Mouse (Mus musculus): ENCODE data around the gene Gm8332. TPM values are rescaled to one million over a fixed set of nuclear protein-coding genes. Genes with fewer than 3 reads are reported as not detected.
"Not testable (repeated sequence)": the region's sequence is repeated elsewhere in the genome, so short reads cannot be mapped to it uniquely, and the experiment has no call there.

Gm8332 gene
- total RNA-seq (2021) = not detected

GRCm38 (mm10) chr12:88250000-88250399, at the start of gene Gm8332:
TSS of gene Gm8332 (minus strand) at chr12:88250100.
- intact Hi-C loops (cut with DNase I); DNase-seq (ENCODE audit: low spot score): not testable (repeated sequence)

DNA sequence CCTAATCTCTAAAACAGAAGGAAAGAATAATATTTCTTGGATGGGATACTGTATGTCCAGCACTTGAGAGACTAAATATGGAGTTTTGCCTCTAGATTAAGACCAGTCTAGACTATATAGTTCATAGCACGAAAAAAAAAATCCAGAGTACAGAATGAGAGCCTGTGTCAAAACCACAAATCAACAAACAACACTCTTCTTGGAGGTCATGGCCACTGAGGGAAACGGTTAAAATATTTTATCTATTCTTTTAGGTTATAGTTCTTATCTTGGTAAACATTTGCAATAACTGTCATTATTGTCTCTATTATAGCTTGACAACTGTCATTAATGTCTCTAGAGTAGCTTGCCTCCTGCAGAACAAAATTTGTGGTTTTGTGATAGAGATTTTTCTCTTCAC, 47.3 kb upstream of the Gm8332 start:
- intact Hi-C loops (cut with DNase I); DNase-seq (ENCODE audit: low spot score): not testable (repeated sequence)

DNA sequence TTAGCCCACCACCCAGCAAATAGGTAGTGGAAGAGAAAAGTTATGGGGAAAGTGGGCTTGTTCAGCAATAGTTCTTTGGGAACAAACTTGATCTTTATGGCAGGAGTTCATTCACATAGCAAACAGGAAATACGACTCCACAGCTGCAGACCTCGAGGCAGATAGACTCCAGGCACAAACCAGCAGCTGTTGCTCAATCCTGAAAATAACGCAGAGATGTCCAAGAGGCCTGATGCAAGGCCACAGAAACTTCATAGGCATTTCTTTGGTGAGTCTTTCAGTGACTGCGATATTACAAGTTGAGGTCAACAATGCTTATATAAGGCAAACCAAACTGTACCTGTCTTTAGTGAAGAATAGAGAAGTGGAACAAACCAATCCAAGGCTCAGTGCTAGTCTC, 43.2 kb upstream of the Gm8332 start:
- intact Hi-C loops (cut with DNase I); DNase-seq (ENCODE audit: low spot score): not testable (repeated sequence)

DNA sequence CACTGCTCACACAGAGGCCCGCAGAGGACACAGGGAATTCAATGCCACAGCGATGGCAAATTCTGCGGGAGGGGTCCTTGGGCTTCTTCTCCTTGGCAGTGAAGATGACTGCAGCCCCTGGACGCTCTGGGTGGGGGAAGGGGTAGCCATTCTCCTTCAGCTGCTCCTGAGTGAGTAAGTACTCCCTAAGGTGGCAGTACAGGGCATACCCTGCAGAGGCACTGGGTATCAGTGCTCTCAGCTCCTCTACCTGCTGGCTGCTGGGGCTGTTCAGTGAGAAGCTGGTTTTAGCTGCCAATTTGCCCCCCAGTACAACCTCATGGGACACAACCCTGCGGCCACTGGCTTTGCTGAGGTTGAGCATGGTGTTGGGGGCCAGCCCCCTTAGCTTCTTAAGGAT, 35.3 kb upstream of the Gm8332 start:
- DNase-seq (ENCODE audit: low spot score); intact Hi-C loops (cut with DNase I): not testable (repeated sequence)

DNA sequence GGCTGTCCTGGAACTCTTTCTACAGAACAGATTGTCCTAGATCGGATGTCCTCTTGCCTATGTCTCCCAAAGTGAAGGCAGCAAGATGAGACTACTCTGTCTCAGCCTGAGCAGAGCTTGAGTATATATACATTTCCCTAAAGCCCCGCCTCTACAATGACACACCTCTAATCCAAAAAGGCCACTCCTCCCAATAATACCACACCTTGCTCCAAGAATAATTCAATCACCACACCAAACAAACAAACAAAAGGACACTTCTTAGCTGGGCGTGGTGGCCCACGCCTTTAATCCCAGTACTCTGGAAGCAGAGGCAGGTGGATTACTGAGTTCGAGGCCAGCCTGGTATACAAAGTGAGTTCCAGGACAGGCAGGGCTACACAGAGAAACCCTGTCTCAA, 24.5 kb upstream of the Gm8332 start, which contains the start of gene Gm5662:
Gene Gm5662 (minus strand): TSS at position 101 of the 400 bp plus-strand sequence.
- intact Hi-C loops (cut with DNase I); DNase-seq (ENCODE audit: low spot score): not testable (repeated sequence)

DNA sequence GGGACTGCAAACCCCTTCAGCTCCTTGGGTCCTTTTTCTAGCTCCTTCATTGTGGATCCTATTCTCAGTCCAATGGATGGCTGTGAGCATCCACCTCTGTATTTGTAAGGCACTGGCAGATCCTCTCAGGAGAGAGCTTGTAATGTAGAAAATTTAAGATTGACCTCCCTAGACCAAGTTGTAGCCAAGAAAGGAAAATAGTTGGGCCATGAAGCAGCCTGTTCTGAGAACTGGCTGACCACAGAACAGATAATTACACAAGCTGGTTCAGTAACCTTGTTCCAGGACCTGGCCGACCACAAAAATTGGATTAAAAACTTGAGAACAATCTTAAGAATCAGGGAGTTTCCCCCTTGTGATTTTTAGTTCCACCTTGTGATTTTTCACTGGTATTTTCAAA, 7.3 kb upstream of the Gm8332 start:
- intact Hi-C loops (cut with DNase I) = no loop called here
- no peak for DNase-seq (ENCODE audit: low spot score)

DNA sequence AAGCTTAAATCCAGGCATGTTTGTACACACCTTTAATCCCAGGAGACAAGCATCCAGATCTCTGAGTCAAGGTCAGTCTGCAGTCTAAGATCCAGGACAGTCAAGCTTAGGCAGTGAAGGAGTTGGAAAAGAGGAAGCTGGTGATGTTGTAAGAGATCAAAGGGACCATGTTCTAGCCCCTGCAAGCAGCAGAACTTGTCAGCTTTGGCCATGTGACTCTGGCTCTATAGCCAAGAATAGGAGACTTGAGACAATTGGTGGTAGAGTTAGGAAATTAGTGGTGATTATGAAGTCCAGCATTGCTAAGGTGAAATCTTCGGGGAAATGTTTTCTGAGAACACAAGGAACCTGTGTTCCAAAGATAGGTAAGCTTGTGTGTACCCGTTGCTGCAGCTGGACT, 6.0 kb upstream of the Gm8332 start:
- intact Hi-C loops (cut with DNase I); DNase-seq (ENCODE audit: low spot score): not testable (repeated sequence)

- DNase-seq (ENCODE audit: low spot score); intact Hi-C loops (cut with DNase I): not testable (repeated sequence)
Observed at GRCm38 (mm10) chr12:88245786-88246185, 4.1 kb downstream of the Gm8332 start.

- intact Hi-C loops (cut with DNase I); DNase-seq (ENCODE audit: low spot score): not testable (repeated sequence)
Observed at GRCm38 (mm10) chr12:88242940-88243339, 7.0 kb downstream of the Gm8332 start.

DNA sequence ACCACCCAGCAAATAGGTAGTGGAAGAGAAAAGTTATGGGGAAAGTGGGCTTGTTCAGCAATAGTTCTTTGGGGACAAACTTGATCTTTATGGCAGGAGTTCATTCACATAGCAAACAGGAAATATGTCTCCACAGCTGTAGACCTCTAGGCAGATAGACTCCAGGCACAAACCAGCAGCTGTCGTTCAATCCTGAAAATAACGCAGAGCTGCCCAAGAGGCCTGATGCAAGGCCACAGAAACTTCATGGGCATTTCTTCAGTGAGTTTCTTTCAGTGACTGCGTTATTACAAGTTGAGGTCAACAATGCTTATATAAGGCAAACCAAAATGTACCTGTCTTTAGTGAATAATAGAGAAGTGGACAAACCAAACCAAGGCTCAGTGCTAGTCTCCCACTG, 30.5 kb downstream of the Gm8332 start:
- intact Hi-C loops (cut with DNase I) = no loop called here
- DNase-seq (ENCODE audit: low spot score) = no peak

DNA sequence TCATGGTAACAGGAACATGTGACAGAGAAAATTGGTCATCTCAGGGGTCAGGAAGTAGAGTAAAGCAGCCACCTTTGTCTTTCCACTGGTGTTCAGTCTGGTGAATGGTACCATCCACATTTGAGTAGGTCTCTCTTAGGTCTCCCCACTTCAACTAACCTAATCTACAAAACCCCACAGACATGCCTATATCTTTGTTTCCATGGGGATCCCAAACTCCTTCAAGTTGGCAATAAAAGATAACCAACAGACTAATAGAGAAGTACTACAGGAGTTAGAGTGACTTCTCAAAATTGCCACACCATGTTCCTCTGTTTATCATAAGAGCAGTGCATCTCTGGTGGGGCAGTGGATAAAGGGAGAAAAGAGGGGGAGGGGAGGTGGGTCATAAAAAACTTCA, 31.8 kb downstream of the Gm8332 start:
- not testable (repeated sequence) for DNase-seq (ENCODE audit: low spot score)

DNA sequence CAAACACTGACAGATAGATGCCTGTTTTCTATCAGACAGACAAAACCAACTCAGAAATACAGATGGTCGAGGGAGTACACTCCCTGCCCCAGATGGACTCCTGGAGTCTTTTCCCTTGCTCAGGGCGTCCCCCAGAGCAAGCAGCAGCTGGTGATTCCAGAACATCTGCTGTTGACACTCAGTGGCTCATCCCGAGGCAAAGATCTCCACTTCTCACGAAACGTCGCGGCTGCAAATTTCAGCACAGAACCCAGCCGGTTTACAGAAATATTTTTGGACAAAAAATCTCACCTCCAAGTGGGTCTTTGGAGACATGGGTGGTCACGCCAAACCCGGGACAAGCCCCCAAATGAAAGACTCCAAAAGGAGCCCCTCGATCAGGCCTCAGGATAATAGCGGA, 35.3 kb downstream of the Gm8332 start:
- intact Hi-C loops (cut with DNase I) = no loop called here
- no peak for DNase-seq (ENCODE audit: low spot score)

More for the DNA sequence above, 31.8 kb downstream of the Gm8332 start:
- intact Hi-C loops (cut with DNase I) = not testable (repeated sequence)

GRCm38 (mm10) chr12:88211458-88211857, 38.4 kb downstream of the Gm8332 start:
- DNase-seq (ENCODE audit: low spot score); intact Hi-C loops (cut with DNase I): not testable (repeated sequence)

GRCm38 (mm10) chr12:88202856-88203255, 47.0 kb downstream of the Gm8332 start:
- DNase-seq (ENCODE audit: low spot score) = no peak
- intact Hi-C loops (cut with DNase I) = no loop called here

Other genes starting within 250 kb of the Gm8332 start
- not detected for gene Gm2075, start 238.3 kb downstream of the Gm8332 start, total RNA-seq (2021)
- not detected for gene Gm6803, start 231.3 kb downstream of the Gm8332 start, total RNA-seq (2021)
- gene Gm2056, start 223.1 kb downstream of the Gm8332 start, total RNA-seq (2021) = not detected
- not detected for gene Gm16368, start 166.4 kb downstream of the Gm8332 start, total RNA-seq (2021)
- gene Gm10436, start 68.0 kb downstream of the Gm8332 start, total RNA-seq (2021) = not detected
- gene Gm5662, start 24.4 kb upstream of the Gm8332 start, total RNA-seq (2021) = not detected
- not detected for gene Gm5039, start 73.9 kb upstream of the Gm8332 start, total RNA-seq (2021)
- 10 to 100 TPM; 25.5 to 27.3 TPM for gene Adck1, start 110.5 kb upstream of the Gm8332 start, total RNA-seq (2021)